Mouse (Mus musculus): ENCODE data around the gene Pde5a. TPM values are rescaled to one million over a fixed set of nuclear protein-coding genes. Genes with fewer than 3 reads are reported as not detected.

Pde5a gene
- total RNA-seq, 1 experiment = 1.6 TPM

DNA sequence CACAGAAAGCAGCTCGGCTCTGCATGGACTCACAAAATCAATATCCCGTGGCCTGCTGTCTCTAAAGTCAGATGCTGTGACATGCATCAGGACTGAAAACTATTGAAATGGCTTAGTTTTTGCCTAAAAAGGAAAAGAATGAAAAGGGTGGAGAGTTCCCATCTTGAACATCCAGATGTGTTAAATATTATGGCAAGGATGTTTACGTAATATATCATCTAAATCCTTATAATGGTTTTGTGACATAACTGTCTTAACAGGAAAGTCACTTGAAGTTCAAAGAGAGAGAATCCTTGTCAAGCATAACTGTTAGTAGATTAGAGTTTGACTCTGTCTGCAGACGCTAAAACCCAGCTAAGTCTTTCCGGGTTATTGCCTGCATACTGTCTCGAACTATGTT lies 20.3 kb upstream of the Pde5a start:
- Histone ChIP-seq H3K4me1 (ENCODE audit: control insufficient read depth in 2 of 2, insufficient read depth in 2 of 2, low read length in 2 of 2, poor library complexity in 1 of 2) (no peaks in the 10 kb centered on the region), H3K4me3 (ENCODE audit: insufficient read depth in 1 of 2, low read depth in 1 of 2, low read length in 2 of 2, poor library complexity in 1 of 2, severe bottlenecking in 1 of 2) (no peak overlapping the region), H3K27ac (ENCODE audit: insufficient read depth, low read depth, low read length, poor library complexity, severe bottlenecking) (no peak overlapping the region), H3K9ac (ENCODE audit: insufficient read depth, low read depth, low read length, poor library complexity, severe bottlenecking) (no peak overlapping the region), H3K9me3 (ENCODE audit: control insufficient read depth, insufficient read depth, low read depth, low read length) (no peaks in the 10 kb centered on the region), H3K36me3 (ENCODE audit: control insufficient read depth, insufficient read depth, low read length, poor library complexity, severe bottlenecking) (no peaks in the 10 kb centered on the region)
- in situ Hi-C loops (cut with MboI; ENCODE audit: low sequenced_read_pairs in 2 of 2, unreplicated experiment in 2 of 2) = no loop called here
- TF ChIP-seq HCFC1 (IDR thresholded peaks at IDR 0.05; ENCODE audit: borderline replicate concordance, insufficient read depth, low read length) (no peak), ZC3H11A (IDR thresholded peaks at IDR 0.05; ENCODE audit: borderline replicate concordance, low read depth, low read length) (no peak), ZNF384 (IDR thresholded peaks at IDR 0.05; ENCODE audit: low read depth, low read length) (no peak), CHD2 (IDR thresholded peaks at IDR 0.05; ENCODE audit: low read depth, low read length) (no peak), MAFK (IDR thresholded peaks at IDR 0.05; ENCODE audit: insufficient read depth, low read depth, low read length) (no peak)
- no peak for DNase-seq (ENCODE audit: low read depth, low spot score)

DNA sequence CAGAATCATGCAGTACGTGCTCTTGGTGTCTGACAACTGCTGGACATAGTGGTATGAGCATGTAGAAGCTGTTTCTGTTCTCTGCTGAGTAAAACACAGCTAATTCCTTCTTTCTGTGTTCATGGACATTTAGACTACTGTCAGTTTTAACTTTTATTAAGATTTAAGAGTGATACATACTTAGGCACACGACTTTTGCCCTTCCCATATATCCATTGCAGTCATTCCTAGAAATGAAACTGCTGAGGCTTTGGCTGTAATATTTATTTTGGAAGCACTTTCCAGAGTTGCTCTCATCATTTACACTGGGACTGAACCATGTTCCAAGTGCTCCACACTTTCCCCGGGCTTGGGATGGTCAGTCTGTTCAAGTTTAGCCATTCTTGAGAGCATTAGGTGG lies 18.6 kb upstream of the Pde5a start:
- Histone ChIP-seq H3K9me3 (ENCODE audit: control insufficient read depth, insufficient read depth, low read depth, low read length) (no peaks in the 10 kb centered on the region), H3K36me3 (ENCODE audit: control insufficient read depth, insufficient read depth, low read length, poor library complexity, severe bottlenecking) (no peaks in the 10 kb centered on the region), H3K4me3 (ENCODE audit: insufficient read depth in 1 of 2, low read depth in 1 of 2, low read length in 2 of 2, poor library complexity in 1 of 2, severe bottlenecking in 1 of 2) (no peak overlapping the region), H3K4me1 (ENCODE audit: control insufficient read depth in 2 of 2, insufficient read depth in 2 of 2, low read length in 2 of 2, poor library complexity in 1 of 2) (no peaks in the 10 kb centered on the region), H3K9ac (ENCODE audit: insufficient read depth, low read depth, low read length, poor library complexity, severe bottlenecking) (no peak overlapping the region), H3K27ac (ENCODE audit: insufficient read depth, low read depth, low read length, poor library complexity, severe bottlenecking) (no peak overlapping the region)
- in situ Hi-C loops (cut with MboI; ENCODE audit: low sequenced_read_pairs in 2 of 2, unreplicated experiment in 2 of 2) = no loop called here
- no peak for DNase-seq (ENCODE audit: low read depth, low spot score)
- no peak for TF ChIP-seq ZNF384 (IDR thresholded peaks at IDR 0.05; ENCODE audit: low read depth, low read length)
- no peak for TF ChIP-seq HCFC1 (IDR thresholded peaks at IDR 0.05; ENCODE audit: borderline replicate concordance, insufficient read depth, low read length)
- TF ChIP-seq CHD2 (IDR thresholded peaks at IDR 0.05; ENCODE audit: low read depth, low read length) = no peak
- TF ChIP-seq ZC3H11A (IDR thresholded peaks at IDR 0.05; ENCODE audit: borderline replicate concordance, low read depth, low read length) = no peak
- TF ChIP-seq MAFK (IDR thresholded peaks at IDR 0.05; ENCODE audit: insufficient read depth, low read depth, low read length) = no peak

DNA sequence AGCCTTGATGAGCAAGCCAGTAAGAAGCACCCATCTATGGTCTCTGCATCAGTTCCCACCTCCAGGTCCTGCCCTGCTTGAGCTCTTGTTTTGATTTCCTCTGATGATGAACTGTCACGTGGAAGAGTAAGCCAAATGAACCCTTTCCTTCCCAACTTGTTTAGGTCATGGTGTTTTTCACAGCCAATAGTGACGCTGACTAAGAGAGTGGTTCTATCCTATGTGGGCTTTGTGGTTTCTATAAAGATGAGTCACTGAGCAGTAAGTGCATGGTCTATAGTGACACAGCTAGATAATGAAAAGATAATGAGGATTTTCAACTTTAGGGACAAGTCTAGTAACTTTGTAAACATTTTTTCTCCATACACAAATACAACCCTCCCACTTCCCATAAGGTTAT lies 10.1 kb upstream of the Pde5a start:
- Histone ChIP-seq H3K9me3 (ENCODE audit: control insufficient read depth, insufficient read depth, low read depth, low read length) (no peaks in the 10 kb centered on the region), H3K4me1 (ENCODE audit: control insufficient read depth in 2 of 2, insufficient read depth in 2 of 2, low read length in 2 of 2, poor library complexity in 1 of 2) (no peaks in the 10 kb centered on the region), H3K4me3 (ENCODE audit: insufficient read depth in 1 of 2, low read depth in 1 of 2, low read length in 2 of 2, poor library complexity in 1 of 2, severe bottlenecking in 1 of 2) (no peak overlapping the region), H3K27ac (ENCODE audit: insufficient read depth, low read depth, low read length, poor library complexity, severe bottlenecking) (no peak overlapping the region), H3K9ac (ENCODE audit: insufficient read depth, low read depth, low read length, poor library complexity, severe bottlenecking) (no peak overlapping the region), H3K36me3 (ENCODE audit: control insufficient read depth, insufficient read depth, low read length, poor library complexity, severe bottlenecking) (no peaks in the 10 kb centered on the region)
- no peak for DNase-seq (ENCODE audit: low read depth, low spot score)
- TF ChIP-seq ZNF384 (IDR thresholded peaks at IDR 0.05; ENCODE audit: low read depth, low read length) (no peak), MAFK (IDR thresholded peaks at IDR 0.05; ENCODE audit: insufficient read depth, low read depth, low read length) (no peak), HCFC1 (IDR thresholded peaks at IDR 0.05; ENCODE audit: borderline replicate concordance, insufficient read depth, low read length) (no peak), CHD2 (IDR thresholded peaks at IDR 0.05; ENCODE audit: low read depth, low read length) (no peak), ZC3H11A (IDR thresholded peaks at IDR 0.05; ENCODE audit: borderline replicate concordance, low read depth, low read length) (no peak)
- in situ Hi-C loops (cut with MboI; ENCODE audit: low sequenced_read_pairs in 2 of 2, unreplicated experiment in 2 of 2) = no loop called here

DNA sequence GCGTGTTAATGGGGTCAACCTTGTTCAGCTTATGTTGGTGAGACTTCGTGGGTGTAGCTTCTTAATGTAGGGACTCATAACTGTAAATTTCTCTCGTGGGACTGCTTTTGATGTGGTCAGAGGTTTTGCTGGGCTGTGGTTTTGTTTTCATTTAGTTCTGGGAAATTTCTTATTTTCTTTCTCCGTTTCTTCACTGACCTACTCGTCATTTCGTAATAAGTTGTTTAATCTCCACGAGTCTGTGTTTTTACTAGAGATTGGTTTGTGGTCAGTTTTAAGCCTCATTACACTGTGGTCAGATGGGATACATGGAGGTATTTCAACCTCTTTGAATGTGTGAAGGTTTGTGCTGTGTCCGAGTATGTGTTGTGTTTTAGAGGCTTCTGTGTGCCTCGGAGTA lies 7.2 kb upstream of the Pde5a start:
- in situ Hi-C loops (cut with MboI; ENCODE audit: low sequenced_read_pairs in 2 of 2, unreplicated experiment in 2 of 2) = no loop called here
- DNase-seq (ENCODE audit: low read depth, low spot score) = no peak
- H3K9ac ChIP-seq (ENCODE audit: insufficient read depth, low read depth, low read length, poor library complexity, severe bottlenecking) = no peak overlapping the region
- H3K4me1 ChIP-seq (ENCODE audit: control insufficient read depth in 2 of 2, insufficient read depth in 2 of 2, low read length in 2 of 2, poor library complexity in 1 of 2) = no peaks in the 10 kb centered on the region
- H3K36me3 ChIP-seq (ENCODE audit: control insufficient read depth, insufficient read depth, low read length, poor library complexity, severe bottlenecking) = no peaks in the 10 kb centered on the region
- no peak overlapping the region for H3K27ac ChIP-seq (ENCODE audit: insufficient read depth, low read depth, low read length, poor library complexity, severe bottlenecking)
- TF ChIP-seq ZC3H11A (IDR thresholded peaks at IDR 0.05; ENCODE audit: borderline replicate concordance, low read depth, low read length) (no peak), MAFK (IDR thresholded peaks at IDR 0.05; ENCODE audit: insufficient read depth, low read depth, low read length) (no peak), CHD2 (IDR thresholded peaks at IDR 0.05; ENCODE audit: low read depth, low read length) (no peak), HCFC1 (IDR thresholded peaks at IDR 0.05; ENCODE audit: borderline replicate concordance, insufficient read depth, low read length) (no peak), ZNF384 (IDR thresholded peaks at IDR 0.05; ENCODE audit: low read depth, low read length) (no peak)
- no peak overlapping the region for H3K4me3 ChIP-seq (ENCODE audit: insufficient read depth in 1 of 2, low read depth in 1 of 2, low read length in 2 of 2, poor library complexity in 1 of 2, severe bottlenecking in 1 of 2)
- no peaks in the 10 kb centered on the region for H3K9me3 ChIP-seq (ENCODE audit: control insufficient read depth, insufficient read depth, low read depth, low read length)

DNA sequence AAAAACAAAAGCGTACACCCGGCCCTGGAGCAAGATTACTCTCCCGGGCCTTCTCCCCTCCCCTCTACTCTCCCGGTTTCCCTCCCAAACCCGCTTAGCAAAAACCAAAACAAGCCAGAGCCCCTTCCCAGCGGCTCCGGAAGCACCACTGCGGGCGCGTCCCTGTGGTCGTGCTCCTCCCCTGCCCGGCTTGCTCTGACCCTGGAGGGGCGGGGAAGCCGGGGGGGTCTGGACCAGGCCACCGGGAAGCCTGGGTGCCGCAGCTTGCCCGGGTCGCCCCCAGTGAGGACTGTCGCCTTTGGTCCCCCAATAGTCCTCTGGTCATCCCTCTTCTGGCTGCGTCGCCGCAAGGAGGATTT lies 833 bp downstream of the Pde5a start:
- no peak overlapping the region for H3K27ac ChIP-seq (ENCODE audit: insufficient read depth, low read depth, low read length, poor library complexity, severe bottlenecking)
- peak overlapping the region; percentile 84 to 85 for H3K4me3 ChIP-seq (ENCODE audit: insufficient read depth in 1 of 2, low read depth in 1 of 2, low read length in 2 of 2, poor library complexity in 1 of 2, severe bottlenecking in 1 of 2)
- H3K4me1 ChIP-seq (ENCODE audit: control insufficient read depth in 2 of 2, insufficient read depth in 2 of 2, low read length in 2 of 2, poor library complexity in 1 of 2) = no peaks in the 10 kb centered on the region
- peak overlapping the region; percentile 82 for H3K9ac ChIP-seq (ENCODE audit: insufficient read depth, low read depth, low read length, poor library complexity, severe bottlenecking)
- no peaks in the 10 kb centered on the region for H3K36me3 ChIP-seq (ENCODE audit: control insufficient read depth, insufficient read depth, low read length, poor library complexity, severe bottlenecking)
- no peaks in the 10 kb centered on the region for H3K9me3 ChIP-seq (ENCODE audit: control insufficient read depth, insufficient read depth, low read depth, low read length)
- no peak for TF ChIP-seq CHD2 (IDR thresholded peaks at IDR 0.05; ENCODE audit: low read depth, low read length)
- TF ChIP-seq ZC3H11A (IDR thresholded peaks at IDR 0.05; ENCODE audit: borderline replicate concordance, low read depth, low read length) = no peak
- TF ChIP-seq HCFC1 (IDR thresholded peaks at IDR 0.05; ENCODE audit: borderline replicate concordance, insufficient read depth, low read length) = no peak
- TF ChIP-seq ZNF384 (IDR thresholded peaks at IDR 0.05; ENCODE audit: low read depth, low read length) = no peak
- no peak for TF ChIP-seq MAFK (IDR thresholded peaks at IDR 0.05; ENCODE audit: insufficient read depth, low read depth, low read length)
- in situ Hi-C loops (cut with MboI; ENCODE audit: low sequenced_read_pairs in 2 of 2, unreplicated experiment in 2 of 2) = no loop called here
- DNase-seq (ENCODE audit: low read depth, low spot score) = no peak

All from ES-E14 (cell line).